Comparison of ENCODE assay signal across 15 mouse cellular contexts in genomic region chr10:5275769-5276168, GRCm38 (mm10).
"Had no signal": no experiment of that assay in that cellular context is flagged by ENCODE, and none has a peak within 500 bp of the region (broad histone marks: within the 10 kb centered on the region; RNA-seq: fewer than 3 reads in every experiment).

No protein-coding gene starts in this region.

- H3K27ac ChIP-seq: liver, embryonic 13.5 days; liver, embryonic 15.5 days; lung, embryonic 15.5 days; midbrain, embryonic 10.5 days; midbrain, embryonic 12.5 days; midbrain, embryonic 15.5 days; neural tube, embryonic 12.5 days; stomach, embryonic 15.5 days; stomach, postnatal 0 days had no signal

- H3K36me3 ChIP-seq: liver, embryonic 13.5 days; liver, embryonic 15.5 days; lung, embryonic 15.5 days; midbrain, embryonic 10.5 days; midbrain, embryonic 12.5 days; midbrain, embryonic 15.5 days; neural tube, embryonic 12.5 days; stomach, embryonic 15.5 days had no signal

- H3K4me1 ChIP-seq: liver, embryonic 13.5 days; liver, embryonic 15.5 days; lung, embryonic 15.5 days; midbrain, embryonic 10.5 days; midbrain, embryonic 12.5 days; midbrain, embryonic 15.5 days; neural tube, embryonic 12.5 days; stomach, embryonic 15.5 days had no signal

- H3K4me3 ChIP-seq: liver, embryonic 13.5 days; liver, embryonic 15.5 days; lung, embryonic 15.5 days; midbrain, embryonic 10.5 days; midbrain, embryonic 12.5 days; midbrain, embryonic 15.5 days; neural tube, embryonic 12.5 days; stomach, embryonic 15.5 days had no signal

- H3K4me2 ChIP-seq: liver, embryonic 11.5 days; liver, embryonic 13.5 days; liver, embryonic 15.5 days; lung, embryonic 15.5 days; midbrain, embryonic 12.5 days; midbrain, embryonic 15.5 days; neural tube, embryonic 12.5 days; stomach, embryonic 15.5 days had no signal

- DNase-seq: liver; liver, embryonic 13.5 days; liver, postnatal 0 days; thymus, adult 2 months; thymus, postnatal 25 days; thymus, postnatal 4 days had no signal

- ATAC-seq: liver, postnatal 0 days; midbrain, embryonic 15.5 days had no signal

- H3K9ac ChIP-seq: liver, embryonic 13.5 days; liver, embryonic 15.5 days; liver, postnatal 0 days; lung, embryonic 15.5 days; midbrain, embryonic 12.5 days; midbrain, embryonic 15.5 days; neural tube, embryonic 12.5 days; stomach, embryonic 15.5 days had no signal

- H3K27me3 ChIP-seq: liver, embryonic 13.5 days; liver, embryonic 15.5 days; lung, embryonic 15.5 days; midbrain, embryonic 12.5 days; midbrain, embryonic 15.5 days; neural tube, embryonic 12.5 days; stomach, embryonic 15.5 days had no signal

- H3K9me3 ChIP-seq: liver, embryonic 13.5 days; liver, embryonic 15.5 days; lung, embryonic 15.5 days; midbrain, embryonic 10.5 days; midbrain, embryonic 12.5 days; midbrain, embryonic 15.5 days; neural tube, embryonic 12.5 days; stomach, embryonic 15.5 days had no signal
